Mouse (Mus musculus) midbrain, embryonic 14.5 days (tissue): ENCODE results near the gene Bloc1s3. TPM values are rescaled to one million over a fixed set of nuclear protein-coding genes. Genes with fewer than 3 reads are reported as not detected.

Source experiments
- ATAC-seq: fragments of 200-750 bp; cut with Nextera tagmentation; 2 replicates; pipeline ENCODE4 v1.8.0; 2017; ENCODE audit warnings: moderate number of reproducible peaks, moderate library complexity; ENCODE audit not compliant: low FRiP score, low TSS enrichment
- DNase-seq: peaks from one replicate; pipeline ENCODE4 v3.0.0-alpha.2; 2015
- H3K27ac ChIP-seq: fragments of 300-500 bp; sonication (generic); replicated peaks from 2 replicates; pipeline ENCODE4 v1.5.1; 2014; ENCODE audit warnings: mild to moderate bottlenecking, low read depth, low read length, moderate library complexity
- H3K27me3 ChIP-seq: fragments of 300-500 bp; sonication (generic); 2 replicates; pipeline ENCODE4 v1.6.1; 2014; ENCODE audit warnings: low read length, control low read depth, mixed read lengths; ENCODE audit not compliant: control insufficient read depth, insufficient read depth
- H3K36me3 ChIP-seq: fragments of 300-500 bp; sonication (generic); 2 replicates; pipeline ENCODE4 v1.6.1; 2014; ENCODE audit warnings: low read length, control low read depth; ENCODE audit not compliant: control insufficient read depth, insufficient read depth
- H3K4me1 ChIP-seq: fragments of 300-500 bp; sonication (generic); 2 replicates; pipeline ENCODE4 v1.6.1; 2014; ENCODE audit warnings: mild to moderate bottlenecking, antibody characterized with exemption, low read length, control low read depth; ENCODE audit not compliant: control insufficient read depth, insufficient read depth
- H3K4me2 ChIP-seq: fragments of 300-500 bp; sonication (generic); 2 replicates; pipeline ENCODE4 v1.6.1; 2014; ENCODE audit warnings: mild to moderate bottlenecking, low read length, moderate library complexity
- H3K4me3 ChIP-seq: fragments of 300-500 bp; sonication (generic); replicated peaks from 2 replicates; pipeline ENCODE4 v1.5.1; 2014; ENCODE audit warnings: low read depth, low read length
- H3K9ac ChIP-seq: fragments of 300-500 bp; sonication (generic); replicated peaks from 2 replicates; pipeline ENCODE4 v1.6.1; 2014; ENCODE audit warnings: mild to moderate bottlenecking, low read length, moderate library complexity
- H3K9me3 ChIP-seq: fragments of 300-500 bp; sonication (generic); 2 replicates; pipeline ENCODE4 v1.6.1; 2016; ENCODE audit warnings: low read length, control low read depth, mixed read lengths; ENCODE audit not compliant: control insufficient read depth
- WGBS: fragments of 180-500 bp; shearing (Covaris S2); extraction: QIAGEN DNeasy Blood & Tissue Kit; methylation state at CpG from one replicate; pipeline ENCODE4 v1.1.7; 2014; 5-methylcytosine and 5-hydroxymethylcytosine counted together
- polyA plus RNA-seq: library from polyadenylated mRNA; unstranded; fragments of >200 nt; fragmentation: Nextera tagmentation; extraction: Ambion mirVana; gene quantifications from 2 replicates; pipeline ENCODE4 v1.2.1, GENCODE M21; 2014

Gene Bloc1s3
- polyA plus RNA-seq, 1 experiment from 2014 or later, result 2.5 TPM

- Histone ChIP-seq H3K4me2 (no peak overlapping the region), H3K36me3 (no peaks in the 10 kb centered on the region), H3K9me3 (no peaks in the 10 kb centered on the region), H3K27ac (no peak overlapping the region), H3K27me3 (no peaks in the 10 kb centered on the region), H3K4me3 (no peak overlapping the region), H3K4me1 (peaks cover 11% of the 10 kb centered on the region; the same call in 1 of the 2 replicates), H3K9ac (no peak overlapping the region)
- DNase-seq (no peak), ATAC-seq (no peak)
- WGBS, result 63% methylated on average over 6 of the region's 6 CpGs
Observed at GRCm38 (mm10) chr7:19543584-19543983, 35.4 kb upstream of the Bloc1s3 start.

- ATAC-seq, result peak; percentile 83
- peak; percentile 64 for DNase-seq
- WGBS, result 53% methylated on average over 8 of the region's 8 CpGs
- no peak overlapping the region for H3K4me2 ChIP-seq
- H3K36me3 ChIP-seq, result no peaks in the 10 kb centered on the region
- peak overlapping the region; percentile 38; the same call in 1 of the 2 replicates for H3K27ac ChIP-seq
- H3K9ac ChIP-seq, result no peak overlapping the region
- no peaks in the 10 kb centered on the region for H3K9me3 ChIP-seq
- H3K4me3 ChIP-seq, result no peak overlapping the region
- H3K27me3 ChIP-seq, result no peaks in the 10 kb centered on the region
- peaks cover 11% of the 10 kb centered on the region; the same call in 1 of the 2 replicates for H3K4me1 ChIP-seq
Observed at GRCm38 (mm10) chr7:19542155-19542691, 34.1 kb upstream of the Bloc1s3 start.

- Histone ChIP-seq H3K9me3 (no peaks in the 10 kb centered on the region), H3K27me3 (no peaks in the 10 kb centered on the region), H3K4me1 (peaks cover 11% of the 10 kb centered on the region; the same call in 1 of the 2 replicates), H3K4me3 (no peak overlapping the region), H3K27ac (0 out of 2 replicates have a peak overlapping the region, but pooled peaks have one; percentile 0), H3K36me3 (no peaks in the 10 kb centered on the region), H3K9ac (no peak overlapping the region), H3K4me2 (no peak overlapping the region)
- 75% methylated on average over 7 of the region's 7 CpGs for WGBS
- ATAC-seq, result 0 out of 2 replicates have a peak, but pooled peaks have one; percentile 24
- DNase-seq, result no peak
Observed at GRCm38 (mm10) chr7:19541681-19542154, 33.6 kb upstream of the Bloc1s3 start.

- no peaks in the 10 kb centered on the region for H3K9me3 ChIP-seq
- H3K4me1 ChIP-seq, result peaks cover 11% of the 10 kb centered on the region; the same call in 1 of the 2 replicates
- no peak overlapping the region for H3K4me2 ChIP-seq
- no peak overlapping the region for H3K4me3 ChIP-seq
- no peaks in the 10 kb centered on the region for H3K36me3 ChIP-seq
- H3K27me3 ChIP-seq, result no peaks in the 10 kb centered on the region
- 98% methylated on average over 2 of the region's 2 CpGs for WGBS
- no peak overlapping the region for H3K27ac ChIP-seq
- H3K9ac ChIP-seq, result no peak overlapping the region
- DNase-seq (no peak), ATAC-seq (no peak)
Observed at GRCm38 (mm10) chr7:19540771-19541566, 32.8 kb upstream of the Bloc1s3 start.

- ATAC-seq (no peak), DNase-seq (no peak)
- Histone ChIP-seq H3K27me3 (no peaks in the 10 kb centered on the region), H3K4me3 (no peak overlapping the region), H3K4me1 (no peaks in the 10 kb centered on the region), H3K27ac (no peak overlapping the region), H3K4me2 (no peak overlapping the region), H3K36me3 (peaks cover 57% of the 10 kb centered on the region), H3K9ac (no peak overlapping the region), H3K9me3 (no peaks in the 10 kb centered on the region)
- 97% methylated on average over 10 of the region's 10 CpGs for WGBS
Observed at GRCm38 (mm10) chr7:19534676-19535075, 26.5 kb upstream of the Bloc1s3 start.

- ATAC-seq (no peak; the same call in 1 of the 2 replicates), DNase-seq (no peak)
- Histone ChIP-seq H3K4me2 (no peak overlapping the region), H3K9me3 (no peaks in the 10 kb centered on the region), H3K4me3 (no peak overlapping the region), H3K27me3 (no peaks in the 10 kb centered on the region), H3K9ac (no peak overlapping the region), H3K27ac (no peak overlapping the region), H3K4me1 (no peaks in the 10 kb centered on the region), H3K36me3 (peaks cover 64% of the 10 kb centered on the region)
- WGBS, result 90% methylated on average over 14 of the region's 14 CpGs
Observed at GRCm38 (mm10) chr7:19532240-19532639, 24.1 kb upstream of the Bloc1s3 start.

- Histone ChIP-seq H3K4me3 (no peak overlapping the region), H3K4me1 (no peaks in the 10 kb centered on the region), H3K4me2 (no peak overlapping the region), H3K9ac (no peak overlapping the region), H3K27me3 (no peaks in the 10 kb centered on the region), H3K9me3 (no peaks in the 10 kb centered on the region), H3K36me3 (peaks cover 64% of the 10 kb centered on the region), H3K27ac (no peak overlapping the region)
- no peak for DNase-seq
- 76% methylated on average over 10 of the region's 10 CpGs for WGBS
- ATAC-seq, result no peak
Observed at GRCm38 (mm10) chr7:19531077-19531476, 22.9 kb upstream of the Bloc1s3 start.

GRCm38 (mm10) chr7:19525105-19525481 is 16.9 kb upstream of the Bloc1s3 start:
- Histone ChIP-seq H3K4me2 (no peak overlapping the region), H3K27ac (no peak overlapping the region), H3K4me1 (peaks cover 14% of the 10 kb centered on the region), H3K9me3 (no peaks in the 10 kb centered on the region), H3K36me3 (peaks cover 11% of the 10 kb centered on the region), H3K4me3 (no peak overlapping the region), H3K9ac (no peak overlapping the region), H3K27me3 (peaks cover 56% of the 10 kb centered on the region)
- ATAC-seq, result no peak
- 64% methylated on average over 2 of the region's 2 CpGs for WGBS
- DNase-seq, result no peak
